Mouse (Mus musculus) kidney, adult 2 months (tissue): ENCODE results near the gene Ergic1. TPM values are rescaled to one million over a fixed set of nuclear protein-coding genes. Genes with fewer than 3 reads are reported as not detected.

ENCODE experiments used
- DNase-seq: peaks from one replicate; pipeline ENCODE4 v3.0.0; 2021
- H3K27ac ChIP-seq: fragments of 200-500 bp; 2 replicates; pipeline ENCODE4 v1.5.1; 2012; ENCODE audit warnings: low read depth, low read length, control low read depth, inconsistent platforms; ENCODE audit not compliant: insufficient read depth
- H3K27me3 ChIP-seq: fragments of 200-500 bp; replicated peaks from 2 replicates; pipeline ENCODE4 v1.6.1; 2012; ENCODE audit warnings: mild to moderate bottlenecking, moderate library complexity, low read length, inconsistent platforms; ENCODE audit not compliant: control insufficient read depth, insufficient read depth
- H3K36me3 ChIP-seq: fragments of 200-500 bp; 2 replicates; pipeline ENCODE4 v1.6.1; 2012; ENCODE audit warnings: mild to moderate bottlenecking, moderate library complexity, low read length, inconsistent platforms; ENCODE audit not compliant: control insufficient read depth, insufficient read depth
- H3K4me1 ChIP-seq: fragments of 200-500 bp; 2 replicates; pipeline ENCODE4 v1.6.1; 2011; ENCODE audit warnings: low read length; ENCODE audit not compliant: control insufficient read depth, insufficient read depth
- H3K4me3 ChIP-seq: fragments of 200-500 bp; 2 replicates; pipeline ENCODE4 v1.5.1; 2011; ENCODE audit warnings: mild to moderate bottlenecking, low read depth, low read length, control low read depth; ENCODE audit not compliant: insufficient read depth
- CTCF ChIP-seq: fragments of 200-500 bp; conservative IDR thresholded peaks from 2 replicates; pipeline ENCODE4 v1.5.1; 2011; ENCODE audit warnings: low read depth, mild to moderate bottlenecking, control low read depth, low read length, moderate library complexity, mixed read lengths; ENCODE audit not compliant: insufficient read depth, insufficient read length
- POLR2A ChIP-seq: fragments of 200-500 bp; IDR thresholded peaks from one replicate; pipeline ENCODE4 v1.6.1; 2011; ENCODE audit warnings: low read depth, low read length, control low read depth
- WGBS: fragments of 180-500 bp; shearing (Covaris S2); methylation state at CpG from one replicate; pipeline ENCODE4 v1.1.7; 2018; 5-methylcytosine and 5-hydroxymethylcytosine counted together
- polyA plus RNA-seq: library from polyadenylated mRNA; depleted of rRNA; stranded (reverse); fragments of >200 nt; gene quantifications from 2 replicates; pipeline ENCODE4 v1.2.3, GENCODE M21; 2012

Gene Ergic1
- polyA plus RNA-seq, 1 experiment: 131 TPM

- TF ChIP-seq POLR2A: no peak
- 90% methylated on average over 12 of the region's 12 CpGs for WGBS
- no peak for DNase-seq
- no peaks in the 10 kb centered on the region for H3K27me3 ChIP-seq
- H3K27ac ChIP-seq: no peak overlapping the region
- no peak overlapping the region for H3K4me3 ChIP-seq
- H3K36me3 ChIP-seq: no peaks in the 10 kb centered on the region
- peaks cover 15% of the 10 kb centered on the region; the same call in 1 of the 2 replicates for H3K4me1 ChIP-seq
Observed at GRCm38 (mm10) chr17:26575786-26576690, 14.7 kb downstream of the Ergic1 start.

GRCm38 (mm10) chr17:26576833-26577232 is 15.5 kb downstream of the Ergic1 start:
- Histone ChIP-seq H3K27me3 (no peaks in the 10 kb centered on the region), H3K4me3 (no peak overlapping the region), H3K4me1 (peaks cover 20% of the 10 kb centered on the region), H3K27ac (no peak overlapping the region), H3K36me3 (no peaks in the 10 kb centered on the region)
- DNase-seq: peak; percentile 67
- 47% methylated on average over 7 of the region's 7 CpGs for WGBS
- no peak for TF ChIP-seq CTCF
- TF ChIP-seq POLR2A: no peak

- DNase-seq: peak; percentile 75
- H3K27me3 ChIP-seq: no peaks in the 10 kb centered on the region
- no peak overlapping the region for H3K27ac ChIP-seq
- peaks cover 24% of the 10 kb centered on the region for H3K4me1 ChIP-seq
- WGBS: 59% methylated on average over 11 of the region's 11 CpGs
- H3K36me3 ChIP-seq: no peaks in the 10 kb centered on the region
- H3K4me3 ChIP-seq: no peak overlapping the region
- TF ChIP-seq POLR2A (no peak), CTCF (no peak)
Observed at GRCm38 (mm10) chr17:26577309-26577708, 16.0 kb downstream of the Ergic1 start.

- 66% methylated on average over 7 of the region's 7 CpGs for WGBS
- no peak for TF ChIP-seq POLR2A
- TF ChIP-seq CTCF: no peak
- Histone ChIP-seq H3K27me3 (no peaks in the 10 kb centered on the region), H3K27ac (no peak overlapping the region), H3K4me1 (peaks cover 33% of the 10 kb centered on the region), H3K36me3 (no peaks in the 10 kb centered on the region), H3K4me3 (no peak overlapping the region)
- no peak for DNase-seq
Observed at GRCm38 (mm10) chr17:26578162-26578561, 16.9 kb downstream of the Ergic1 start.

- no peak for DNase-seq
- 94% methylated on average over 11 of the region's 11 CpGs for WGBS
- H3K27ac ChIP-seq: no peak overlapping the region
- H3K27me3 ChIP-seq: no peaks in the 10 kb centered on the region
- H3K4me1 ChIP-seq: peaks cover 39% of the 10 kb centered on the region
- no peak overlapping the region for H3K4me3 ChIP-seq
- no peaks in the 10 kb centered on the region for H3K36me3 ChIP-seq
- no peak for TF ChIP-seq POLR2A
Observed at GRCm38 (mm10) chr17:26578771-26579170, 17.5 kb downstream of the Ergic1 start.

- H3K4me1 ChIP-seq: peaks cover 45% of the 10 kb centered on the region
- DNase-seq: no peak
Observed at GRCm38 (mm10) chr17:26579396-26579795, 18.1 kb downstream of the Ergic1 start.

GRCm38 (mm10) chr17:26580873-26581401 is 19.6 kb downstream of the Ergic1 start:
- Histone ChIP-seq H3K4me1 (peaks cover 55% of the 10 kb centered on the region), H3K36me3 (no peaks in the 10 kb centered on the region), H3K4me3 (no peak overlapping the region), H3K27ac (no peak overlapping the region), H3K27me3 (no peaks in the 10 kb centered on the region)
- WGBS: 95% methylated on average over 3 of the region's 3 CpGs
- no peak for TF ChIP-seq CTCF
- TF ChIP-seq POLR2A: no peak
- no peak for DNase-seq

More at GRCm38 (mm10) chr17:26579396-26579795, 18.1 kb downstream of the Ergic1 start:
- Histone ChIP-seq H3K36me3 (no peaks in the 10 kb centered on the region), H3K27ac (no peak overlapping the region), H3K4me3 (no peak overlapping the region), H3K27me3 (no peaks in the 10 kb centered on the region)
- TF ChIP-seq CTCF (no peak), POLR2A (no peak)
- 86% methylated on average over 6 of the region's 6 CpGs for WGBS
